Mouse (Mus musculus) urinary bladder, postnatal 25 days (tissue): ENCODE data around the gene Cfap97d2.

Source experiments
- DNase-seq: peaks from one replicate; pipeline ENCODE4 v3.0.0; 2022; ENCODE audit warnings: low spot score

The Cfap97d2 gene

DNA sequence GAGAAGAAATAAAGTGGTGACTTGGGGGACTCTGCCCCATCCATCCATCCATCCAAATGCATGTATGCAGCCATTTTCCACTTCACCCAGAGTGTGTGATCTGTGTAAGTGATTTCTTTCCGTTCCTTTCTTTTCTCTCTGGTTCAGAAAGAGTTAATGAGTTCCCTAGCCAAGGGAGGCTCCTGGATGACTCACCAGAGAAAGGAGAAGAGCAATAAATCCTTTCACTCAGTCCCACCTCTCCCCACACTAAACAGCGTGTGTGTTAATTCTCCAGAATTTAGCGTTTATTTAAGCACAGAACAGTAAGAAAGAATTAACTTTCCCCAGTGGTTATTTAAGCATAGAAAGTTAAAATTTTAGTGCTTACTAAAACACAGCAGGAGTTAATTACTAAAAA is 41.9 kb downstream of the Cfap97d2 start:
- DNase-seq: no peak

DNA sequence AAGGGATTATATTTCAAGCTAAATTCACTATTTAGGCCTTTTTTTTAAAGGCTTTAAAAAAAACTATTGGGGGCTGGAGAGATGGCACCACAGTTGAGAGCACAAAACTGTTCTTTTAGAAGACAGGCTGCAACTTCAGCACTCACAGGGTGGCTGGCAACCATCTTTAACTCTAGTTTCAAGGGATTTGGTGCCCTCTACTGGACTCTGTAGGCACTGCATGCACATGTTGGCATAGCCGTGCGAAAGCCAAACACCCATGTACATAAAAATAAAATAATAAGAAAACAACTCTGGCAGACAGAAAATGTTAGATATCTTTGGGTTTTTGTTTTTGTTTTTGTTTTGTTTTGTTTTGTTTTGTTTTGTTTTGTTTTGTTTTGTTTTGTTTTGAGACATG is 48.0 kb downstream of the Cfap97d2 start:
- peak; percentile 75 for DNase-seq

DNA sequence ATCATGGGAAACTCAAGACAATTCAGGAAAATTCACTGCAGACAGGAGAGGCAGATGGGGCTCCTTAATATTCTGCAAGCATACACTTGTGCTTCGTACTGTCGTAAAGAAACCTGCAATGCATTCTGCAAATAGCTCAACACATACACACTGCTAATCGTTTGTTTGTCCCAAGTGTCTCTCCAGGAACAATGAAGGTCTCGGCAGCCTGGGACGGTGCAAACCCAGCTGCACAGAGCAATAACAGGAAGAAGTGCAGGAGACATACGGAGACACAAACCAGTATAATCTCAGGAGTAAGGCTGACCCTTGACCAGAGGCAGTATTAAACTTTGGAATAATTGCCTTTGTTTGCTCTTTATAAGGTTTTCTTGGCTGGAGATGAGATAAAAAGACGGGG is 50.8 kb downstream of the Cfap97d2 start:
- no peak for DNase-seq

DNA sequence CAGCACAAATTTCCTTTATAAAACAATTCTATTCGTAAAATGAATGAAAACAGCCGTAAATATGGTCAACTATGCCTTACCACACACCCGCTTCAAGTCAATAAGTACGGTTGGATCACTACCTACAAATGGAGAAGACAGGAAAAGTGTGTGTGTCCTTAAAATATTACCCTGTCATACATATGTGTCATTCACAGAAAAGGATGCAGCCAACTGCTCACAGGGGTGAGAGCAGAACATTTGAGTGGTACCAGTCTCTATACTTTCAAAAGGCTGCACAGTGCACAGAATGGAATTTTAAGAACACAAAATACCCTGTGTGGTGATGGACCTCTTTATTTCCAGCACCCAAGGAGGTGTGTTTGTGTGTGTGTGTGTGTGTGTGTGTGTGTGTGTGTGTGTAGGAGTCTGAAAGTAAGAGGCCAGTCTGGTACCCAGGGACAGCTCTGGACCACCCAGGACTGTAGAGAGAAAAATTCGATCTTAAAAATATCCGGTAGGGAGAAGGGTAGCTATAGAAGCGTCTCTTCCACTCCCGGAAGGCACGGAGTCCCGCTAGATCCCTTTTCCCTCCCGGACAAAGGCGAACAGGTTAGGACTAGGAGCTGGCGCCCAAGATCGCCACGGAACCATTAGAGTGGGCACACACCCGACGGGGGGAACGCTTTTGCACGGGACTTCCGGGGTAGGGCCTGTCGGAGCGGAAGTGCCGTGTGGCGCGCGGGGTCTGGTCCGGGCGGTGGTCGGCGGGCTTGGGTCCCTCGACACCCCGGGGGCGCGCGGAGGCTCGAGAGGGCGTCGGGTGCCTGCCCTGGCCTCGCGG is 51.5 kb downstream of the Cfap97d2 start, which contains the start of gene Cdc16:
Cdc16 (plus strand) TSS at position 695 of the 823 bp plus-strand sequence.
- DNase-seq: peak; percentile 91

DNA sequence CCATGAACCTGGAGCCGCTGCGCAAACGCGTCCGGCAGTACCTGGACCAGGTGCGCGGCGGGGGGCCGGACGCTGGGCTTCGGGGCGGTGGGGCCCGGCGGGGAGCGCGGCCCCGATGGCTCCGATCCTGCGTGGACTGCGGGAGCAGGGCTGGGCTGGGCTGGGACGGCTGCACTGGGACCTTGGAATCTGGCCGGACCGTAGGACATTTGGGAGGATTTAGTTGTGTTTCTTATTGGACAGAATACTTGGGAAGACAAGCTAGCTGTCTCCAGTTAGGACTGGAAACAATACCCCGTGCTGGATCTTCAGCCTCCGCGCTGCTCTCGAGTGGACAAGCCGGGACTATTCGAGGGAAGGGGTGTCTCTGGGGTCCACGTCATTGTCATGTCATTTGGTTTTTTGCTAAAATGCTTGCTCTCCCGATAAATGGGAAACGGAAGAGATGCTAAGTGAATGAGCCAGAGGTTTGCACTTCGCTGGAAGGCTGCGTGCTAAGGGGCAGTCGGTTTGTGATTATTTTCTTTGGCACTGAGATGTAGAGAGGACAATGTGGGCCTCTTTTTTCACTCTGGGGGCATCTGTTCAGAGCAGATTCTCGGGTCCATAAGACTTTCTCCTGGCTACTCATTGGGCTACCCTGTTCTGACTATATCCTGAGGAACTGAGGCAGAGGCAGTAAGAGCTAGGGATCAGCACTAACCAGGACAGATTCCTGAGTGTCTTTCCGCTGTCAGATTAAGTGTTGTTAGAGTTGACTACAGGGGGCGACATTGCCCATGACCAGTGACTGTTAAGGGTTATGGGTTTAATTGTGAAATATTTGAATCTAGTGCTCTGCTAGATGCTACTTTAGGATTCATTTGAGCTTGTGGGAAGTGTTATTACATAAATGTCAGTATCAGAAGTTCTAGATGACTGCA is 52.4 kb downstream of the Cfap97d2 start:
- DNase-seq: peak; percentile 24

DNA sequence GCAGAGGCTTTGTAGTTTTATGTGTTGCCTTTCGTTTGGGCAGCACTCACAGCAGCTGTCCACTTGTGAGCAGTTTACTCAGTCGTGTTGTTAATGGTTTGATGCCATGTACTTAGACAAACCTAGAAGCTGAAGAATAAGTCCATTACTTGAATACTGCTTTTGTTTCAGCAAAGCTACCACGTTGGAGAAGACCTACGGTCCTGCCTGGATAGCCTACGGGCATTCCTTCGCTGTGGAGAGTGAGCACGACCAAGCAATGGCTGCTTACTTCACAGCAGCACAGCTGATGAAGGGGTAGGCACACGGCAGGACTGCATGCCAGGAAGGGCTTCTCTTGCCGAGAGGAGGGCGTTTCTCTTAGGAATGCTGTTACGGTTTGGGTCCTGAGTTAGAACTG is 63.5 kb downstream of the Cfap97d2 start:
- no peak for DNase-seq

DNA sequence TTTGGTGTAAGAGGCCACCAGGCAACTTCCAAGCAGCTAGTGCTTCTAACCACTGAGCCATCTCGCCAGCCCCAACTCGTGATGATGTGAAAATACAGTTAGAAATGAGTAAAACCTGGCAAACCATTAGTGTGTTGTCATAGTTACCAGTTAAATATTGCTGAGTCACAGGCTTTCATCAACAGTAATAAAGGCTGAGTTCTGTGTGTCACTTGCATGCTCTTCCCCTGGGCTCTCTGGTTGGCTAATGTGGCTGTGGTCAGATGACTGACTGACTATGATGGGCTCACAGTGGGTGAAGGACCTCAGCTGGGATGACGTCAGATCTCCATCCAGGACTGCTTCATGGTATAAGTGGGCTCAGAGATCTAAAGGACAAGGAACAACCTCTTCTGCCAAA is 74.8 kb downstream of the Cfap97d2 start:
- no peak for DNase-seq

DNA sequence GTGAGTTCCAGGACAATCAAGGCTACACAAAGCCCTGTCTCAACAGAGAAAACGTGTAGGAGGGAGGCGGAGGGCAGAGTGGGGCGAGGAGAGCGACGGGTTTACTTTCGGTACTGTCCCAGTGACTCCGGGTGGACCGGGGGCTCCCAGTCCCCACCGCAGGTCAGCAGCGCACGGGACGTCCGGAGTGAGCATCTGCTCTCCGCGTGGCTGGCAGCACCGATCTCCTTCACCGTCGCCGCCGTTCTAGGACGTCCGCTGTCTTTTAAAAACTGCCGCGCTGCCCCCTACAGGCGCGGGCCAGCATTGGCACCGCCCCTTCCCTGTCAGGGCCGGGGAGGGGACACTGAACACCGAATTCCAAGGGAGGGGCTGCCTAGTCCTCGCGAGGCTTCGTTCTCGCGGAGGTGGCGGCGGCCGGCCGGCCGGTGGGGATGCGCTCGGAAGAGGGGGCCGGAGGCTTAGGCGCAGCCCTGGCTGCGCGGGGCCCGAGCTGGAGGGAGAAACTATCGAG is 79.6 kb downstream of the Cfap97d2 start, which contains the start of gene Upf3a:
Upf3a (plus strand) TSS at position 366 of the 514 bp plus-strand sequence.
- DNase-seq: peak; percentile 84

DNA sequence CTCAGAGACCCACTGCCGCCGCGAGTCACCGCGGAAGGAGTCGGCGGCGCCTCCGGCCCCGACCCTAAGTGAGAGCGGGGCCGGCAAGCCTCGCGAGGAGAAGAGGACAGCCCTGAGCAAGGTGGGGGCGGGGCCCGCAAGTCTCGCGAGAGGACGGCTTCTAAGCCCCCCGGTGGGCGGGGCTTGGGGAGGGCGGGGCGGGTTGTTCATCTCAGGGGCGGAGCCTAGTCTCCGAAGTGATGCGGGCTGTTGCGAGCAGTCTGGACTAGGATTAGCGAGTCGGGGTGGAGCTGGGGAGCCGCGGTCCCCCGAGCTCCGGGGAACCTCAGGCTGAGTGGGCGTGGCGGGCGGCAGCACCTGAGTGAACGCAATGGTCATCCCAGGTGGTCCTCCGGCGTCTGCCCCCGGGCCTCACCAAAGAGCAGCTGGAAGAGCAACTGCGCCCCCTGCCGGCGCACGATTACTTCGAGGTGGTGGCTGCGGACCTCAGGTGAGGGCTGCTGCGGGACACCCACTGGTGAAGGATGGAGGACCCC is 80.1 kb downstream of the Cfap97d2 start:
- peak; percentile 99 for DNase-seq

DNA sequence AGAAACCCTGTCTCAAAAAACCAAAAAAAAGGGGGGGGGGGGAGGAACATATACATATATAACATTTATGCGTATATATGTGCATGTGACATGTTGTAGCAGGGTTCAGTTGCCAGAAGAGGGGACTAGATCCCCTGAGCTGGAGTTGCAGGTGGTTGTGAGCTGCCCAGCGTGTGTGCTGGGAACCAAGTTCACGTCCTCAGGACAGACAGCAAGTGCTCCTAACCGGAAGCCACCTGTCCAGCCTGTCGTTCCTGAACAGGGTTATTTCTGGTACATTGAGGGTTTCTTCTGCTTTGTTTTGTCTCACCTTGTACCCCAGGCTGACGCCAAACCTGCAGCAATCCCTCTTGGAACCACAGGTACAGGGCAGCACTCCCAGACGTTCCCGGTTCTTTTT is 83.9 kb downstream of the Cfap97d2 start:
- no peak for DNase-seq
